Mouse (Mus musculus): ENCODE measurements around the gene Pou6f1. TPM values are rescaled to one million over a fixed set of nuclear protein-coding genes. Genes with fewer than 3 reads are reported as not detected.
"Not testable (repeated sequence)": the region's sequence is repeated elsewhere in the genome, so short reads cannot be mapped to it uniquely, and the experiment has no call there.

Pou6f1 gene
- polyA plus RNA-seq, 1 experiment from 2014 or later, result 28.9 TPM

DNA sequence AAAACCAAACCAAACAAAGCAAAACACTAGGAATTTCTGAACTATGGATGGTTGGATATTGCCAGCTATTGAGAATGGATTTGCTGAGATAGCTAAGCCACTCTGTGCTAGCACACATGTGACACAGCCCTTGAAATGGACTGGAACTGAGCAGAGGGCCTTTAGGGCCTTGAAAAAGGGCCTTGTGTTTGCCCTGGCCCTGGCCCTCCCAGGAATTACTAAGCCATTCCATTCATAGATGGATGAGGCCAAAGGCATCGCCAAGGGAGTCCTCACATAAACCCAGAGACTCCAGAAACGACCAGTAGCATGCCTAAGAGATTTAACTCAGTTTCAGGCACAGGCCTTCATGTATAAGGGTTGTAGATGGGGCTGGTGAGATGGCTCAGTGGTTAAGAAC lies 33.3 kb downstream of the Pou6f1 start:
- H3K36me3 ChIP-seq, result no peaks in the 10 kb centered on the region
- H3K4me3 ChIP-seq, result no peak overlapping the region
- WGBS, result 66% methylated on average over 2 of the region's 2 CpGs
- H3K9me3 ChIP-seq (replicated peaks), result no peaks in the 10 kb centered on the region
- H3K27me3 ChIP-seq, result no peaks in the 10 kb centered on the region
- no peak overlapping the region for H3K4me2 ChIP-seq (replicated peaks)
- ATAC-seq (ENCODE audit: low FRiP score), result no peak
- no peak overlapping the region for H3K27ac ChIP-seq
- no peak overlapping the region for H3K9ac ChIP-seq
- H3K4me1 ChIP-seq, result no peaks in the 10 kb centered on the region

DNA sequence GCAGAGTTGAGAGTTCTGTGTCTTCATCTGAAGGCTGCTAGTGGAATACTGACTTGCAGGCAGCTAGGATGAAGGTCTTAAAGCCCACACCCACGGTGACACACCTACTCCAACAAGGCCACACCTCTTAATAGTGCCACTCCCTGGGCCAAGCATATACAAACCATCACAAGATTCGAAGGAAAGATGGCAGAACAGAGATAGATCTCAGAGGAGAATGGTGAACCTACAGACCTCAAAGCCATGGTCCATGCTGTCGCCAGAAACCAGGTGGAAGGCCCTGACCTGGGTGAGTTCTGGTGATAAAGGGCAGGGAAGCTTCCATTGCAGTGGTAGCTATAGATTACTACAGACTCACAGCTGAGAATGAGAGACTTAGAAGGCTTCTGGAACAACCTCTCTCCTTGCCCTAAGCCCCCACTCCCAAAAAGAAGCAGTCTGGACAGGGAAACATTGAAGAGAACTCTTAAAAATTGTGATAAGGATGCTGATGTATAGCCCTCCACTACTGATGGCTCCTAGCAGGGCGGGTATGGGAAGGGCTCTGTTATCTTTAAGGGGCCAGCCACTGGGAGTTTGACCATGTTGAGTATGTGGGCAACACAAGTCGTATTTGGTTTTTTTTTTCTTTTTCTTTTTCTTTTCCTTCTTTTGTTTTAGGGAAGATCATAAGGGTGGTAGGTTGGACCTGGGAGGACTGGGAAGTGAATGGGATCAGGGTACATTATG lies 41.9 kb downstream of the Pou6f1 start:
- Histone ChIP-seq H3K9me3 (replicated peaks) (no peaks in the 10 kb centered on the region), H3K9ac (no peak overlapping the region), H3K27ac (no peak overlapping the region), H3K4me3 (no peak overlapping the region), H3K4me2 (replicated peaks) (no peak overlapping the region), H3K4me1 (no peaks in the 10 kb centered on the region), H3K36me3 (no peaks in the 10 kb centered on the region), H3K27me3 (no peaks in the 10 kb centered on the region)
- no peak for ATAC-seq (ENCODE audit: low FRiP score)
- 80% methylated on average over 5 of the region's 5 CpGs for whole genome bisulfite sequencing

DNA sequence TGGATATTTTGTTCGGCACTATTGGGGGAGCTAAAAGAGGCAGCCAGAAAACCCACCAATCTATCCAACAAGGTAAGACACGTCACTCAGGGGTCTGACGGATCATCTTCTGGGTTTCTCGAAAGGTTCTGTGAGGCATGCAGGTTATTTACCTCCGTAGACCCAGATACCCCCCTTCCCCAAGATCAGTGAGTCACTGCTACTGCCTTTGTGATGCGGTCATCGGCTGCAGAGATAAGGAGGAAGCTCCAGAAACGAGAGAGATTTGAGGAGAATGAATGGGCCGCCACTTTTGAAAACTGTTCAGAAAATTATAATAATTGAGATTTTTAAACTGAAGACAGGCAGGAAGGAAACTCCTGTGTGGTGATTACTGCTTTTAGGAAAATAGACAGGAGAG lies 43.4 kb downstream of the Pou6f1 start:
- no peaks in the 10 kb centered on the region for H3K9me3 ChIP-seq (replicated peaks)
- H3K4me3 ChIP-seq, result no peak overlapping the region
- no peaks in the 10 kb centered on the region for H3K4me1 ChIP-seq
- H3K36me3 ChIP-seq, result no peaks in the 10 kb centered on the region
- 87% methylated on average over 9 of the region's 9 CpGs for WGBS
- no peak overlapping the region for H3K4me2 ChIP-seq (replicated peaks)
- H3K9ac ChIP-seq, result no peak overlapping the region
- H3K27me3 ChIP-seq, result no peaks in the 10 kb centered on the region
- no peak for ATAC-seq (ENCODE audit: low FRiP score)
- no peak overlapping the region for H3K27ac ChIP-seq

DNA sequence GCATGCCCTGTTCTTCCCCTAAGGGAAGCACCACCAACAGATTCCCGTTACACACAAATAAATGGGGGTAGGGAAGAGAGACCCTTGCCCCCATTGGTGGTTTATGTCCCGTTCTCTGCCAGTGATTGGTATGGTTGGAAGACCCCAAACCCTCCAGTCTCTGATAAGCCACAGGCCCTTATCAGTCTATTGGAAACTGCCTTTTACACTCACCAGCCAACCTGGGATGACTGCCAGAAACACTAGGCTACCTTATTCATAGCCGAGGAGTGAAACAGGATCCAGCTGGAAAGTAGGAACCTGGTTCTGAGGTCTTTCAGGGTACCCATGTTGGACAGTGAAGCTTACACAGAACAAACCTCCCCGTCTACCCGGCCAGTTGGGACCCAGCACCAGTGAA lies 43.8 kb downstream of the Pou6f1 start:
- H3K27ac ChIP-seq, result no peak overlapping the region
- ATAC-seq (ENCODE audit: low FRiP score), result no peak
- no peak overlapping the region for H3K4me2 ChIP-seq (replicated peaks)
- peaks cover under 1% of the 10 kb centered on the region; the same call in 1 of the 2 replicates for H3K4me1 ChIP-seq
- H3K4me3 ChIP-seq, result no peak overlapping the region
- WGBS, result 92% methylated on average over 5 of the region's 5 CpGs
- no peaks in the 10 kb centered on the region for H3K36me3 ChIP-seq
- no peaks in the 10 kb centered on the region for H3K9me3 ChIP-seq (replicated peaks)
- no peaks in the 10 kb centered on the region for H3K27me3 ChIP-seq
- no peak overlapping the region for H3K9ac ChIP-seq

DNA sequence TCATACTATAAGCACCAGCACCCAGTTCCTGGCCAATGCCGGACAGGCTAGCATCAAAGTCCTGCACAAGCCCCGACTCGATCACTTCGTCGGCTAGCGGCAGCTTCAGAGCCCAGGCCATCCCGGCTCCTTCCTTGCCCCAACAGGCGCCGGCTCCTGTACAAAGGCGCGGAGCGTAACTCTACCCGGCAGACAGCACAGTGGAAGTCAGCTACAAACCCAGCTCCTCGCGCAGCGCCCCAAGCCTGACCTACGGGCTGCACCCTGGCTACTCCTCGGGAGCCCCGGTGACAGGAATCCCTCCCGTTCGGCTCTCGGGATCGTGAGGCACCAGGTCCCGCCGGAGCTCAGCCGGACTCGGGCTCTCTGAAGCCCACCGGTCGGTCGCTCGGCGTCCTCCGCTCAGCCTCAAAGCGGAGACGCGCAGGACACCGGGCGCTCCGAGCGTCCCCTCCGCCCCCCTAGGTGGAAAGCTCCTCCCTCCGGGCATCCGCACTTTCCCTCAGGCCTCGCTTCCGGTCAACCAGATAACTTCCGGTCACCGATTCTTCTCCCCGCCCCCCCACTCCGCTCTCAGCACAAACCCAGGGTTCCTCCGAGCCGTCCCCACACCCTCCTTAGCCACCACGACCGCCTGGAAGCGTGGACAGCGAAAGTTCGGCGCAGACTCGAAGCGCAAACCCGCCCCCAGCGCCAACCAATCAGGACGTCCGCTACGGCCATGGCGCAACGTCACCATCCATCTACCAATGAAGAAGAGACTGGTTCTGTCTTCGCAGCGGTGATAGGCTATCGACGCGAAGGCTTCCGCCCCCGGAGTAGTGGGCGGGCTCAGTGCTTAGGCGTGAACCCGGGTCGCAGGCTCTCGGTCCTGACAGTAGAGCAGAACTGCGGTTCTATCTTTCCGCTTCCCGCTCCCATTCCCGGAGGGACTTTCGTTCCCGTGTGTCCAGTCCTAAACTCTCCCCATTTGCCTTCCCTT lies 48.2 kb downstream of the Pou6f1 start, which contains the start of gene Tfcp2:
Gene Tfcp2, minus strand, starts transcription at position 683 of the 982 bp plus-strand sequence.
- Histone ChIP-seq H3K27me3 (no peaks in the 10 kb centered on the region), H3K36me3 (peaks cover 13% of the 10 kb centered on the region), H3K9me3 (replicated peaks) (no peaks in the 10 kb centered on the region), H3K9ac (peak within 1 kb of the TSS; percentile 87), H3K4me1 (peaks cover 11% of the 10 kb centered on the region), H3K4me3 (peak within 1 kb of the TSS; percentile 75), H3K27ac (peak within 1 kb of the TSS; percentile 90), H3K4me2 (replicated peaks) (peak within 1 kb of the TSS; percentile 74)
- ATAC-seq (ENCODE audit: low FRiP score), result peak; percentile 100
- WGBS, result under 1% methylated on average over 82 of the region's 84 CpGs

DNA sequence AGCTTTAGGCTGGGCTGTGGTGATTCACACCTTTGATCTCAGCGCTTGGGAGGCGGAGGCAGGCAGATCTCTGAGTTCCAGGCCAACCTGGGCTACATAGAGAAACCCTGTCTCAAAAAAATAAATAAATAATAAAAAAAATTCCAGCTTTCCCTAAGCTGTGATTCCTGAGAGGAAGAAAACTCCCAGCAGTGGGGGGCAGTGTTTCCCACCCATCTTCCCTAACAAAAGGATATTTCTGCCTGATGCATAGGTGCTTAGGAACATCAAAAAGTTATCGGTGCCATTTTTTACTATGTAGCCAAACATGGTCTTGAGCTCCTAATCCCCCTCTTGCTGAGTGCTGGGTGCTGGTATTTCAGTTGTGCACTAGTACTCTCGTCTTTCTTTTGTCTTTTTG lies 49.5 kb downstream of the Pou6f1 start:
- Histone ChIP-seq H3K4me2 (replicated peaks) (peak overlapping the region; percentile 74), H3K27me3 (no peaks in the 10 kb centered on the region), H3K9me3 (replicated peaks) (0 out of 2 replicates have a peak, but pooled peaks cover 7% of the 10 kb centered on the region), H3K4me1 (peaks cover 11% of the 10 kb centered on the region), H3K4me3 (peak overlapping the region; percentile 75), H3K9ac (no peak overlapping the region), H3K27ac (0 out of 2 replicates have a peak overlapping the region, but pooled peaks have one; percentile 90), H3K36me3 (peaks cover 15% of the 10 kb centered on the region)
- 97% methylated on average over 4 of the region's 4 CpGs for whole genome bisulfite sequencing
- no peak for ATAC-seq (ENCODE audit: low FRiP score)

DNA sequence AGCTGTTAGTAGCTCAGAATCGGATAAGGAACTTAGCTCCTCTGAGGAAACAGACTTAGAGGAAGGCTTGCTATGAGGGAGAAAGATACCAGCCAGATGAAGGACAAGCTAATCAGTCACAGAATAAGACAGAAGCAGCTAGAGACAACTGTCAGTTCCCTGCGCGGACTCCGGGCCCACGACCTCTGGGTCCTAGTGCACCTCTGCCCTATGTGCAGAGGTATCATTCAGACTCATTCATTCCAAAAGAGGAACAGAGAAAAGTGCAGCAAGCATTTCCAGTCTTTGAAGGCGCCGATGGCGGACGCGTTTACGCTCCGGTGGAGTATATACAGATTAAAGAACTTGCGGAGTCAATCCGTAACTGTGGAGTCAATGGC lies 56.1 kb downstream of the Pou6f1 start:
- H3K27ac ChIP-seq; H3K27me3 ChIP-seq; H3K9me3 ChIP-seq (replicated peaks); H3K4me3 ChIP-seq; H3K4me2 ChIP-seq (replicated peaks); H3K9ac ChIP-seq; H3K4me1 ChIP-seq; ATAC-seq (ENCODE audit: low FRiP score): not testable (repeated sequence)
- 97% methylated on average over 14 of the region's 14 CpGs for WGBS
- H3K36me3 ChIP-seq, result peaks cover 42% of the 10 kb centered on the region

DNA sequence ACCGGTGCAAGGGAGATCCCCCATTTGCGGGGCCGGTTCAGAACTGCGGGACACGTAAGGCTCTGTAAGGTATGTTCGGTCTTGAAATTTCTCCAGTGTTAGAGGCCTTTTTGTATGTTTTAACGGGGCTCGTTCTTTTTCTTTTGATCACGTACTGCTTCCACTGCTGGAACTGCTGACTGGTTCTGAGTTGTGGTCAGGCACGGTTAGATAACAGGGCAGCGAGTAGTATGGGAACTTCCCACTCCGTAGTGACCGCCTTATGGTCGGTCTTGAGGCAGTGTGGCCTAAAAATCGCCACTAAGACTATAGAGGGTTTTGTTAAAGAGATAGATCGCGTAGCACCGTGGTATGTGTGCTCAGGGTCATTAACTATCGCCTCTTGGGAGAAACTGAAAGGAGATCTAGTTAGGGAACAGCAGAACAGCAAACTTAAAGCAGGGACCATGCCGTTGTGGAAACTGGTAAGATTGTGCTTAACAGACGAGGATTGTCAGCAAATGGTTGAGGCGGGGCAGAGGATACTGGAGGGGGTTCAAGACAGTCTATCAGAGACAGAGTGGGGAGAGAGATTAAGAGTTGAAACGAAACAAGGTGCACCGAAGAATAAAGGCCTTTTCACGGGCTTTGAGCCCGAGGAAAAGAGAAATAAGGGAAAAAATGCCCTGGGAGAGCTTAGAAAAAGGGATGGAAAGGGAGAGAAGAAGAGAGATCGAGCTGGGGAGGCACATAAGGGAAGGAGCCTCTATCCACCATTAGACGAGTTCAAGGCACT lies 56.7 kb downstream of the Pou6f1 start:
- H3K9ac ChIP-seq; H3K4me1 ChIP-seq; H3K4me3 ChIP-seq; H3K27me3 ChIP-seq; H3K9me3 ChIP-seq (replicated peaks); H3K27ac ChIP-seq; H3K4me2 ChIP-seq (replicated peaks); ATAC-seq (ENCODE audit: low FRiP score): not testable (repeated sequence)
- peaks cover 36% of the 10 kb centered on the region for H3K36me3 ChIP-seq
- 96% methylated on average over 28 of the region's 28 CpGs for WGBS

DNA sequence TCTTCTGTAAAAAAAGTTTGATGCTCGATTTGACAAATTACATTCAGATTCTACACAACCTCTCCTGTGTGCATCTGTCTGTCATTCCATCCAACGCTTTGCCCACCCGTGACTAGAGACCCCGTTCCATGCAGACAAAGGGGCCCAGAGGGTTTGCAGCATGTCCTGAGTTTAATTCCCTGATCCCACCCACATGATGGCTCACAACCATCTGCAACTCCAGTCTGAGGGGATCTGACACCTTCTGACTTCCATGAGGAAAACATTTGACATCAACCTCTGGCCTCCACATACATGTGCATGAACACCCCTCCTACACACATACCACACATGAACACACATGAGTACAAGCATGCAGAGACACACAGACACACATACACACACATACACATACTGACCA lies 58.4 kb downstream of the Pou6f1 start:
- no peak for ATAC-seq (ENCODE audit: low FRiP score)
- H3K4me3 ChIP-seq, result no peak overlapping the region
- 0 out of 2 replicates have a peak, but pooled peaks cover 7% of the 10 kb centered on the region for H3K9me3 ChIP-seq (replicated peaks)
- H3K9ac ChIP-seq, result no peak overlapping the region
- no peaks in the 10 kb centered on the region for H3K27me3 ChIP-seq
- WGBS, result 90% methylated on average over 4 of the region's 4 CpGs
- peaks cover 33% of the 10 kb centered on the region for H3K36me3 ChIP-seq
- H3K4me1 ChIP-seq, result no peaks in the 10 kb centered on the region
- H3K27ac ChIP-seq, result no peak overlapping the region
- H3K4me2 ChIP-seq (replicated peaks), result no peak overlapping the region

DNA sequence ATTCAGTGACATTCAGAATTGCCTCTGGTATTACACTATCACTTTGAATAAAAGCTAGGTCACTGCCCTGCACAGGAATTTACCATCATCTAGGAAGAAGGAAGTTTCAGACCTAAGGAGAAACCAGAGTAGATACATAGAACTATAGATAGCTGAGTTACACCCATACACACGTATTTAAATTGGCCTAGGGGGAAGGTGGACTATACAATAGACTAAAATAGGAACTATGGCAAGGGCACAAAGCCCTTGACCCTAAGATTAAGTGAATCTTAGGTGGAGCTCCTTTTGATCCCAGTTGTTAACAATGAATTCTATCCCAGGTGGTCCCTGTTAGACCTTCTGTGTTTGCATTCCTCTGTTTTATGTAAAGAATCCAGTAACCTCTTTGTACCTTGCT lies 58.8 kb downstream of the Pou6f1 start:
- not testable (repeated sequence) for H3K27ac ChIP-seq; H3K4me1 ChIP-seq; H3K4me3 ChIP-seq; H3K4me2 ChIP-seq (replicated peaks); ATAC-seq (ENCODE audit: low FRiP score); H3K9me3 ChIP-seq (replicated peaks); H3K9ac ChIP-seq; H3K27me3 ChIP-seq
- WGBS, result 100% methylated on average over 1 of the region's 1 CpGs
- peaks cover 37% of the 10 kb centered on the region for H3K36me3 ChIP-seq

DNA sequence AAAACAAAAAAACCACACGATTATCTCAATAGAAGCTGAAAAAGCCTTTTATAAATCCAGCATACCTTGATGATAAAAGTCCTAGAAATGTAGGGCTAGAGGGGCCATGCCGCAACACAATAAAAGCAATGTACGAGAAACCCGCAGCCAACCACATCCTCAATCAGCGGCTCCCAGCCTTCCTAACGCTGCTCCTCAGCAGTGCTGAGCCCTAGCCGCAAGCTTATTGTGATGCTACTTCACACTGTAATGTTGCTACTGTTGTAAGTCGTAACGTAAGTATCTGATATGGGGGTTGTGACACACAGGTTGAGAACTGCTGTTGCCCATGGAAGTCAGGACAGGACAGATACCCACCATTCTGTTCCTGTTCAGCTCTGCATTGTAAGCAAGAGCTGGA lies 60.4 kb downstream of the Pou6f1 start:
- peaks cover 47% of the 10 kb centered on the region for H3K36me3 ChIP-seq
- no peak overlapping the region for H3K4me2 ChIP-seq (replicated peaks)
- WGBS, result 93% methylated on average over 9 of the region's 9 CpGs

DNA sequence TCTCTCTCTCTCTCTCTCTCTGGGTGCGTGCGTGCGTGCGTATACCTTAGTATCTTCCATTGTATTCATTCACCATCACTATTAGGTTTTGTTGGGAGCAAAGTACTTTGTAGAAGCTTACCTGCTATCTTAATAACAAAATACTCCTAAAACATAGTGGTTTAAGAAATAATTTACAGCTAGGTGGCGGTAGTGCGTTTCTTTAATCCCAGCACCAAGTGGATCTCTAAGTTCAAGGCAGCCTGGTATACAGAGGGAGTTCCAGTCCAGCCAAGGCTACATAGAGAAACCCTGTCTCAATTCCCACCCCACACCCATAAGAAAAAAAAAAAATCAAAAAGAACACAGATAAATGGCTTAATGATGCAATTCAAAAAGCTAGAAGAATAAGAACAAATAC lies 61.9 kb downstream of the Pou6f1 start:
- H3K27ac ChIP-seq, result no peak overlapping the region
- no peaks in the 10 kb centered on the region for H3K27me3 ChIP-seq
- 89% methylated on average over 6 of the region's 6 CpGs for WGBS
- H3K4me2 ChIP-seq (replicated peaks), result no peak overlapping the region
- no peaks in the 10 kb centered on the region for H3K4me1 ChIP-seq
- peaks cover 39% of the 10 kb centered on the region for H3K36me3 ChIP-seq
- H3K9ac ChIP-seq, result no peak overlapping the region
- ATAC-seq (ENCODE audit: low FRiP score), result no peak
- H3K4me3 ChIP-seq, result no peak overlapping the region
- no peaks in the 10 kb centered on the region for H3K9me3 ChIP-seq (replicated peaks)

More for the DNA sequence above, 60.4 kb downstream of the Pou6f1 start:
- H3K9me3 ChIP-seq (replicated peaks), result no peaks in the 10 kb centered on the region
- no peaks in the 10 kb centered on the region for H3K4me1 ChIP-seq
- no peaks in the 10 kb centered on the region for H3K27me3 ChIP-seq
- no peak overlapping the region for H3K4me3 ChIP-seq
- H3K27ac ChIP-seq, result no peak overlapping the region
- no peak for ATAC-seq (ENCODE audit: low FRiP score)
- H3K9ac ChIP-seq, result no peak overlapping the region

Data from hindbrain, embryonic 12.5 days (tissue).